In genomic region chrX:44367280-44367645, GRCm38 (mm10) we compare ENCODE assay signal across 8 mouse cellular contexts. TPM values are rescaled to one million over a fixed set of nuclear protein-coding genes. Genes with fewer than 3 reads are reported as not detected.
DNase-seq lines count a peak whose midpoint lies in the region; ATAC-seq lines count a peak whose summit lies in the region.

No protein-coding gene starts in this region.

- ATAC-seq in heart, embryonic 15.5 days (replicated peaks; ENCODE audit: insufficient number of reproducible peaks, insufficient read depth, low FRiP score, low read depth): no peak
- ATAC-seq in hindbrain, embryonic 15.5 days (ENCODE audit: low FRiP score, low read depth): no peak; the same call in 1 of the 2 replicates
- ATAC-seq in midbrain, embryonic 15.5 days (replicated peaks): no peak

- peak overlapping the region; percentile 55 for H3K4me3 ChIP-seq in heart, embryonic 15.5 days
- peak overlapping the region; percentile 61 for H3K4me3 ChIP-seq in embryonic facial prominence, embryonic 10.5 days
- peak overlapping the region; percentile 52 for H3K4me3 ChIP-seq in hindbrain, embryonic 15.5 days
- H3K4me3 ChIP-seq in midbrain, embryonic 15.5 days: peak overlapping the region; percentile 54

- H3K9ac ChIP-seq in heart, embryonic 15.5 days: peak overlapping the region; percentile 49; the same call in 1 of the 2 replicates
- peak overlapping the region; percentile 51 for H3K9ac ChIP-seq in hindbrain, embryonic 15.5 days
- peak overlapping the region; percentile 53 for H3K9ac ChIP-seq in midbrain, embryonic 15.5 days

- H3K9me3 ChIP-seq in heart, embryonic 15.5 days (replicated peaks): no peaks in the 10 kb centered on the region
- no peaks in the 10 kb centered on the region for H3K9me3 ChIP-seq in embryonic facial prominence, embryonic 10.5 days
- no peaks in the 10 kb centered on the region for H3K9me3 ChIP-seq in hindbrain, embryonic 15.5 days
- H3K9me3 ChIP-seq in midbrain, embryonic 15.5 days: no peaks in the 10 kb centered on the region

- no peaks in the 10 kb centered on the region for H3K27me3 ChIP-seq in heart, embryonic 15.5 days
- 0 out of 2 replicates have a peak, but pooled peaks cover 9% of the 10 kb centered on the region for H3K27me3 ChIP-seq in embryonic facial prominence, embryonic 10.5 days (replicated peaks; ENCODE audit: low read depth, poor library complexity, severe bottlenecking)
- no peaks in the 10 kb centered on the region for H3K27me3 ChIP-seq in hindbrain, embryonic 15.5 days
- H3K27me3 ChIP-seq in midbrain, embryonic 15.5 days (replicated peaks): no peaks in the 10 kb centered on the region

- peak overlapping the region; percentile 77 for H3K4me2 ChIP-seq in heart, embryonic 15.5 days
- peak overlapping the region; percentile 72 for H3K4me2 ChIP-seq in hindbrain, embryonic 15.5 days
- peak overlapping the region; percentile 65 for H3K4me2 ChIP-seq in midbrain, embryonic 15.5 days

- H3K27ac ChIP-seq in heart, embryonic 15.5 days: no peak overlapping the region
- H3K27ac ChIP-seq in embryonic facial prominence, embryonic 10.5 days (replicated peaks): no peak overlapping the region; the same call in 1 of the 2 replicates
- no peak overlapping the region for H3K27ac ChIP-seq in hindbrain, embryonic 15.5 days (replicated peaks)
- no peak overlapping the region for H3K27ac ChIP-seq in midbrain, embryonic 15.5 days

- 66% methylated on average over 14 of the region's 14 CpGs for WGBS in heart, embryonic 15.5 days
- 75% methylated on average over 14 of the region's 14 CpGs for WGBS in embryonic facial prominence, embryonic 10.5 days
- WGBS in hindbrain, embryonic 15.5 days: 77% methylated on average over 14 of the region's 14 CpGs
- WGBS in midbrain, embryonic 15.5 days: 76% methylated on average over 14 of the region's 14 CpGs

- no peaks in the 10 kb centered on the region for H3K36me3 ChIP-seq in heart, embryonic 15.5 days
- no peaks in the 10 kb centered on the region for H3K36me3 ChIP-seq in embryonic facial prominence, embryonic 10.5 days (replicated peaks)
- no peaks in the 10 kb centered on the region for H3K36me3 ChIP-seq in hindbrain, embryonic 15.5 days
- H3K36me3 ChIP-seq in midbrain, embryonic 15.5 days (replicated peaks): no peaks in the 10 kb centered on the region

- no peaks in the 10 kb centered on the region for H3K4me1 ChIP-seq in heart, embryonic 15.5 days (replicated peaks)
- no peaks in the 10 kb centered on the region for H3K4me1 ChIP-seq in embryonic facial prominence, embryonic 10.5 days
- no peaks in the 10 kb centered on the region for H3K4me1 ChIP-seq in hindbrain, embryonic 15.5 days (replicated peaks)
- no peaks in the 10 kb centered on the region for H3K4me1 ChIP-seq in midbrain, embryonic 15.5 days

- DNase-seq in heart, postnatal 4 days: no peak
- DNase-seq in embryonic facial prominence, embryonic 10.5 days (ENCODE audit: low spot score): no peak
- DNase-seq in right cerebral cortex, postnatal 25 days: no peak
- no peak for DNase-seq in thymus, postnatal 14 days
- DNase-seq in spleen, postnatal 10 days (ENCODE audit: low spot score in 2 of 2): no peak

RNA-seq across cellular contexts. Expression of gene Dcaf12l2, which starts 0.9 kb away (rescaled TPM):
- 1.1 and 1.3 TPM in 2 replicates for polyA plus RNA-seq in heart, embryonic 15.5 days (2015; fragmentation: Nextera tagmentation; extraction: Ambion mirVana)
- under 1 TPM; 0.12 to 0.29 TPM for total RNA-seq in heart, postnatal 4 days (2021)
- 1.5 and 1.7 TPM in 2 replicates for polyA plus RNA-seq in embryonic facial prominence, embryonic 10.5 days (2016; fragmentation: Nextera tagmentation; extraction: Ambion mirVana)
- 1.7 and 2.4 TPM in 2 replicates for polyA plus RNA-seq in hindbrain, embryonic 15.5 days (2015; fragmentation: Nextera tagmentation; extraction: Ambion mirVana)
- 1.7 TPM in 2 replicates for polyA plus RNA-seq in midbrain, embryonic 15.5 days (2015; fragmentation: Nextera tagmentation; extraction: Ambion mirVana)
